Mouse (Mus musculus): ENCODE data around the gene Fhod1. TPM values are rescaled to one million over a fixed set of nuclear protein-coding genes. Genes with fewer than 3 reads are reported as not detected.

Fhod1 gene
- total and polyA plus RNA-seq, 3 experiments = 0.81 to 8.1 (median 3.1) TPM

- dilution Hi-C loops (cut with MboI; ENCODE audit: extremely low pct_ligation_motif_present, extremely low pct_unique_long_range_greater_than_20kb, low sequenced_read_pairs) = no loop called here
- Histone ChIP-seq H3K36me3 (replicated peaks in 1 of 2; ENCODE audit: control insufficient read depth in 1 of 2, insufficient read depth in 1 of 2, low read length in 1 of 2) (peaks cover 2 to 23% of the 10 kb centered on the region in 2 experiments), H3K79me2 (replicated peaks; ENCODE audit: control insufficient read depth, extremely low read depth, insufficient read depth, poor library complexity, severe bottlenecking) (no peaks in the 10 kb centered on the region), H3K4me3 (replicated peaks in 1 of 3; ENCODE audit: low read depth in 2 of 3, low read length in 2 of 3, poor library complexity in 1 of 3) (no peak overlapping the region), H3K9ac (ENCODE audit: insufficient read depth, low read depth) (no peak overlapping the region), H3K27me3 (replicated peaks) (no peaks in the 10 kb centered on the region), H3K4me2 (ENCODE audit: insufficient read depth, low read depth, poor library complexity, severe bottlenecking) (0 out of 2 replicates have a peak overlapping the region, but pooled peaks have one; percentile 31), H3K27ac (ENCODE audit: insufficient read depth, low read depth) (no peak overlapping the region), H3K9me3 (replicated peaks; ENCODE audit: low read length) (no peaks in the 10 kb centered on the region), H3K4me1 (ENCODE audit: control insufficient read depth in 1 of 2, insufficient read depth in 2 of 2) (peaks cover 9 to 18% of the 10 kb centered on the region in 2 experiments)
- peak; percentile 54 for DNase-seq (ENCODE audit: extremely low read depth)
- TF ChIP-seq JUN (IDR thresholded peaks at IDR 0.05; ENCODE audit: insufficient read depth, low read depth, low read length) (no peak), BHLHE40 (IDR thresholded peaks at IDR 0.05; ENCODE audit: low read depth, low read length) (0 out of 2 replicates have a peak, but pooled peaks have one; percentile 41), CHD2 (IDR thresholded peaks at IDR 0.05; ENCODE audit: low read length) (0 out of 2 replicates have a peak, but pooled peaks have one; percentile 25), SIN3A (IDR thresholded peaks at IDR 0.05; ENCODE audit: low read length) (no peak), ELF1 (IDR thresholded peaks at IDR 0.05; ENCODE audit: low read depth, low read length) (0 out of 2 replicates have a peak, but pooled peaks have one; percentile 37), HCFC1 (IDR thresholded peaks at IDR 0.05; ENCODE audit: low read depth, low read length) (peak; percentile 27; the same call in 1 of the 2 replicates)
- in situ Hi-C loops (cut with MboI; ENCODE audit: low pct_ligation_motif_present, low pct_unique_long_range_greater_than_20kb, low sequenced_read_pairs) = no loop called here
Measured at GRCm38 (mm10) chr8:105355179-105356024, 7.6 kb upstream of the Fhod1 start.

DNA sequence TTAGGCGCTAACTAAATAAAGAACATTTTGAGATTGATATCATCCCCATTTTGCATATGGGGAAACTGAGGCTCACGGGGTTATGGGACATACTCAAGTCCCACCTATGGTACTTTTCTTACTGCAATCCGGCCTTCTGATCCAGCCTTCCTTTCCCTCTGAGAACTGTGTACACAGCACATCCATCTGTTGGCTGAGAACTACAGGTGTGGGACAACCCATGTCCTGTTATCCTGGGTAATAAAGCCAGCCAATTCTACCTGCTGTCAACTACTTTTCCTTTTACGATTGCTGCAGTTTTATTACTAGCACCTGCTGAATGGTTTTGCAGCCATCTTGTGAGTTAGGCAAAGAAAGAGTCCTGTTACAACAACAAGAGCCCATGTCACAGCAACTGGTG is 6.8 kb upstream of the Fhod1 start:
- Histone ChIP-seq H3K4me2 (ENCODE audit: insufficient read depth, low read depth, poor library complexity, severe bottlenecking) (no peak overlapping the region), H3K4me3 (replicated peaks in 1 of 3; ENCODE audit: low read depth in 2 of 3, low read length in 2 of 3, poor library complexity in 1 of 3) (no peak overlapping the region), H3K9me3 (replicated peaks; ENCODE audit: low read length) (no peaks in the 10 kb centered on the region), H3K79me2 (replicated peaks; ENCODE audit: control insufficient read depth, extremely low read depth, insufficient read depth, poor library complexity, severe bottlenecking) (no peaks in the 10 kb centered on the region), H3K27ac (ENCODE audit: insufficient read depth, low read depth) (no peak overlapping the region), H3K27me3 (replicated peaks) (peaks cover 6% of the 10 kb centered on the region), H3K4me1 (ENCODE audit: control insufficient read depth in 1 of 2, insufficient read depth in 2 of 2) (peaks cover 9 to 18% of the 10 kb centered on the region in 2 experiments), H3K9ac (ENCODE audit: insufficient read depth, low read depth) (no peak overlapping the region), H3K36me3 (replicated peaks in 1 of 2; ENCODE audit: control insufficient read depth in 1 of 2, insufficient read depth in 1 of 2, low read length in 1 of 2) (peaks cover 2 to 23% of the 10 kb centered on the region in 2 experiments)
- no peak for DNase-seq (ENCODE audit: extremely low read depth)
- dilution Hi-C loops (cut with MboI; ENCODE audit: extremely low pct_ligation_motif_present, extremely low pct_unique_long_range_greater_than_20kb, low sequenced_read_pairs) = no loop called here
- in situ Hi-C loops (cut with MboI; ENCODE audit: low pct_ligation_motif_present, low pct_unique_long_range_greater_than_20kb, low sequenced_read_pairs) = loop anchor here (5.0 kb wide), 1 partner anchor 33 kb away; no protein-coding TSS in a partner anchor
- no peak for TF ChIP-seq RCOR1 (conservative IDR thresholded peaks at IDR 0.05; ENCODE audit: low read depth, low read length)
- no peak for TF ChIP-seq ZMIZ1 (IDR thresholded peaks at IDR 0.05; ENCODE audit: low read depth, low read length)
- no peak for TF ChIP-seq RAD21 (IDR thresholded peaks at IDR 0.05; ENCODE audit: low read depth, low read length)
- no peak for TF ChIP-seq KAT2A (IDR thresholded peaks at IDR 0.05; ENCODE audit: insufficient replicate concordance, low read length)
- no peak for TF ChIP-seq USF2 (conservative IDR thresholded peaks at IDR 0.05; ENCODE audit: low read depth, low read length)
- no peak for TF ChIP-seq EP300 (IDR thresholded peaks at IDR 0.05; ENCODE audit: low read length)
- no peak for TF ChIP-seq MAFK (IDR thresholded peaks at IDR 0.05; ENCODE audit: insufficient replicate concordance, low read length)
- TF ChIP-seq USF1 (IDR thresholded peaks at IDR 0.05; ENCODE audit: low read depth, low read length) = no peak

All from CH12.LX (cell line).